ENCODE assay signal across 14 mouse cellular contexts in the genomic region with DNA sequence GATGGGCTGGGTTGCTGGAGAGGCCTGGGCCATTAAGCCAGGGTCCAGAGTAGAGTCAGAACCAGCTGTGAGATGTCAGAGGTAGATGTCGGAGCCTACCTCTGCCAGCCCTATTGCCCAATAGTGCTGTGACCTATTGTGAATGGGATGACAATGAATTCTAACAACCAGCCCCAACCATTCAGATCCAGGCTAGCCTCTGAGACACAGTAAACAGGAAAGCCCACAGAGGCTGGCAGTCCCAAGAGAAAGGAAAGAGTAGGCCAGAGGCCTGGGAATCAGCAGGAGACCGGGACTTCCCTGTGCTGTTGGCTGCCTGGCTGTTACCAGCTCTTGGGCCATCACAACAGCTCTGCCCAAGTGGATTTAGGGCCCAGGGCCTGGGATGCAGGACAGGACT. TPM values are rescaled to one million over a fixed set of nuclear protein-coding genes. Genes with fewer than 3 reads are reported as not detected.
A peak's percentile ranks its signal among the peaks of the same experiment; 100 is the strongest.
DNase-seq lines count a peak whose midpoint lies in the region; ATAC-seq and TF ChIP-seq lines count a peak whose summit lies in the region.
"Had no signal": no experiment of that assay in that cellular context is flagged by ENCODE, and none has a peak within 500 bp of the region (broad histone marks: within the 10 kb centered on the region; RNA-seq: fewer than 3 reads in every experiment).

No protein-coding gene starts in this region.

- DNase-seq in cerebellum, adult 11 months: no peak
- DNase-seq in forebrain, postnatal 0 days: no peak
- DNase-seq in c-Kit-positive CD71-positive TER-119-positive erythroid progenitor cells, embryonic 14.5 days (ENCODE audit: low spot score): no peak
- DNase-seq: adrenal gland, postnatal 25 days; cerebellum, adult 8-10 months; liver, embryonic 13.5 days; retina, postnatal 1 day had no signal

- H3K4me3 ChIP-seq in intestine, embryonic 15.5 days (replicated peaks): no peak overlapping the region
- no peak overlapping the region for H3K4me3 ChIP-seq in intestine, postnatal 0 days (ENCODE audit: low read depth, low read length)
- H3K4me3 ChIP-seq in brown adipose tissue, adult 24 weeks (ENCODE audit: insufficient read depth, low read depth, low read length): no peak overlapping the region
- H3K4me3 ChIP-seq in heart, embryonic 11.5 days (ENCODE audit: low read depth, low read length): no peak overlapping the region
- no peak overlapping the region for H3K4me3 ChIP-seq in lung, embryonic 16.5 days (ENCODE audit: low read length)
- no peak overlapping the region for H3K4me3 ChIP-seq in forebrain, postnatal 0 days (ENCODE audit: low read depth, low read length)
- H3K4me3 ChIP-seq: liver, embryonic 13.5 days had no signal

- no peaks in the 10 kb centered on the region for H3K27me3 ChIP-seq in intestine, embryonic 15.5 days (replicated peaks)
- H3K27me3 ChIP-seq in intestine, postnatal 0 days (replicated peaks; ENCODE audit: control insufficient read depth, insufficient read depth, low read length): no peaks in the 10 kb centered on the region
- no peaks in the 10 kb centered on the region for H3K27me3 ChIP-seq in heart, embryonic 11.5 days (ENCODE audit: control insufficient read depth, insufficient read depth, low read length)
- H3K27me3 ChIP-seq in lung, embryonic 16.5 days (ENCODE audit: control insufficient read depth, insufficient read depth, low read depth, low read length): no peaks in the 10 kb centered on the region
- no peaks in the 10 kb centered on the region for H3K27me3 ChIP-seq in forebrain, postnatal 0 days (ENCODE audit: insufficient read depth, low read length)
- H3K27me3 ChIP-seq: liver, embryonic 13.5 days; Patski had no signal

- no peaks in the 10 kb centered on the region for H3K36me3 ChIP-seq in intestine, embryonic 15.5 days
- no peaks in the 10 kb centered on the region for H3K36me3 ChIP-seq in intestine, postnatal 0 days (ENCODE audit: control insufficient read depth, insufficient read depth)
- H3K36me3 ChIP-seq in heart, embryonic 11.5 days (ENCODE audit: control insufficient read depth, insufficient read depth, low read length): no peaks in the 10 kb centered on the region
- H3K36me3 ChIP-seq in lung, embryonic 16.5 days (ENCODE audit: control insufficient read depth, insufficient read depth, low read length): no peaks in the 10 kb centered on the region
- H3K36me3 ChIP-seq in forebrain, postnatal 0 days (ENCODE audit: insufficient read depth): no peaks in the 10 kb centered on the region
- H3K36me3 ChIP-seq: liver, embryonic 13.5 days had no signal

- H3K4me1 ChIP-seq in intestine, embryonic 15.5 days (replicated peaks): peaks cover 33% of the 10 kb centered on the region
- H3K4me1 ChIP-seq in intestine, postnatal 0 days (replicated peaks; ENCODE audit: control insufficient read depth, insufficient read depth, low read length): peaks cover 9% of the 10 kb centered on the region
- H3K4me1 ChIP-seq in brown adipose tissue, adult 24 weeks (ENCODE audit: control insufficient read depth, insufficient read depth, insufficient read length, low read length): peaks cover 40% of the 10 kb centered on the region
- peaks cover 15% of the 10 kb centered on the region for H3K4me1 ChIP-seq in heart, embryonic 11.5 days (ENCODE audit: control insufficient read depth, insufficient read depth, low read length)
- peaks cover 27% of the 10 kb centered on the region for H3K4me1 ChIP-seq in lung, embryonic 16.5 days (replicated peaks; ENCODE audit: control insufficient read depth, insufficient read depth, low read length)
- no peaks in the 10 kb centered on the region for H3K4me1 ChIP-seq in forebrain, postnatal 0 days (ENCODE audit: insufficient read depth)

- no peak overlapping the region for H3K4me2 ChIP-seq in intestine, embryonic 15.5 days (replicated peaks)
- H3K4me2 ChIP-seq in intestine, postnatal 0 days (replicated peaks; ENCODE audit: low read depth): no peak overlapping the region
- H3K4me2 ChIP-seq in heart, embryonic 11.5 days: no peak overlapping the region
- no peak overlapping the region for H3K4me2 ChIP-seq in lung, embryonic 16.5 days (ENCODE audit: low read depth, low read length)
- H3K4me2 ChIP-seq in forebrain, postnatal 0 days (ENCODE audit: low read depth): no peak overlapping the region
- H3K4me2 ChIP-seq: liver, embryonic 13.5 days had no signal

- no peak for TF ChIP-seq CTCF in intestine, postnatal 0 days (IDR thresholded peaks at IDR 0.05; ENCODE audit: low read depth)
- no peak for TF ChIP-seq CTCF in forebrain, postnatal 0 days (IDR thresholded peaks at IDR 0.05; ENCODE audit: low read depth)

- ATAC-seq in intestine, embryonic 15.5 days: no peak
- no peak for ATAC-seq in intestine, postnatal 0 days
- ATAC-seq in heart, embryonic 11.5 days (replicated peaks; ENCODE audit: insufficient number of reproducible peaks, low FRiP score, low TSS enrichment): no peak
- ATAC-seq in lung, embryonic 16.5 days (ENCODE audit: low read depth): peak; percentile 41
- ATAC-seq in forebrain, postnatal 0 days: no peak
- ATAC-seq: CD4-positive, CD25-positive, alpha-beta regulatory T cell, adult 4 months had no signal

- H3K9ac ChIP-seq in intestine, embryonic 15.5 days: no peak overlapping the region
- H3K9ac ChIP-seq in intestine, postnatal 0 days (ENCODE audit: low read depth, low read length): no peak overlapping the region
- H3K9ac ChIP-seq in heart, embryonic 11.5 days (ENCODE audit: low read depth, low read length): peak overlapping the region; percentile 55; the same call in 1 of the 2 replicates
- H3K9ac ChIP-seq in lung, embryonic 16.5 days (ENCODE audit: low read length): peak overlapping the region; percentile 6
- no peak overlapping the region for H3K9ac ChIP-seq in forebrain, postnatal 0 days
- H3K9ac ChIP-seq: liver, embryonic 13.5 days had no signal

- H3K27ac ChIP-seq in intestine, embryonic 15.5 days: peak overlapping the region; percentile 66; the same call in 1 of the 2 replicates
- no peak overlapping the region for H3K27ac ChIP-seq in intestine, postnatal 0 days (ENCODE audit: low read depth, low read length)
- peak overlapping the region; percentile 64 for H3K27ac ChIP-seq in brown adipose tissue, adult 24 weeks (replicated peaks; ENCODE audit: low read depth, low read length)
- no peak overlapping the region for H3K27ac ChIP-seq in heart, embryonic 11.5 days (ENCODE audit: low read depth, low read length)
- H3K27ac ChIP-seq in lung, embryonic 16.5 days (ENCODE audit: low read length): peak overlapping the region; percentile 70
- no peak overlapping the region for H3K27ac ChIP-seq in forebrain, postnatal 0 days (ENCODE audit: low read depth, low read length)
- H3K27ac ChIP-seq: liver, embryonic 13.5 days had no signal

- H3K9me3 ChIP-seq in intestine, embryonic 15.5 days: no peaks in the 10 kb centered on the region
- no peaks in the 10 kb centered on the region for H3K9me3 ChIP-seq in intestine, postnatal 0 days (ENCODE audit: control insufficient read depth)
- H3K9me3 ChIP-seq in heart, embryonic 11.5 days (replicated peaks; ENCODE audit: control insufficient read depth, low read length): no peaks in the 10 kb centered on the region
- no peaks in the 10 kb centered on the region for H3K9me3 ChIP-seq in lung, embryonic 16.5 days (ENCODE audit: control insufficient read depth, low read length)
- H3K9me3 ChIP-seq in forebrain, postnatal 0 days (ENCODE audit: low read length): no peaks in the 10 kb centered on the region
- H3K9me3 ChIP-seq: liver, embryonic 13.5 days had no signal

- 79% methylated on average over 2 of the region's 2 CpGs for WGBS in intestine, embryonic 15.5 days
- WGBS in intestine, postnatal 0 days: 81% methylated on average over 2 of the region's 2 CpGs
- WGBS in heart, embryonic 11.5 days (ENCODE audit: insufficient replicate concordance): 79% methylated on average over 2 of the region's 2 CpGs
- 67% methylated on average over 2 of the region's 2 CpGs for WGBS in lung, embryonic 16.5 days
- WGBS in forebrain, postnatal 0 days: 79% methylated on average over 2 of the region's 2 CpGs

RNA-seq across cellular contexts. Expression of a gene that starts 1.1 kb away (rescaled TPM):
- polyA plus RNA-seq in intestine, embryonic 15.5 days (2015; fragmentation: Nextera tagmentation; extraction: Ambion mirVana): 11.3 and 12.2 TPM in 2 replicates
- 3.6 and 3.7 TPM in 2 replicates for polyA plus RNA-seq in intestine, postnatal 0 days (2015; fragmentation: Nextera tagmentation; extraction: Ambion mirVana)
- polyA plus RNA-seq in brown adipose tissue, adult 24 weeks (2012; ENCODE audit: insufficient read depth, insufficient read length, missing spikeins): 5.6 and 8.9 TPM in 2 replicates
- 20.9 and 23.5 TPM in 2 replicates for polyA plus RNA-seq in heart, embryonic 11.5 days (2014; fragmentation: Nextera tagmentation; extraction: Ambion mirVana)
- 20.5 and 22.0 TPM in 2 replicates for polyA plus RNA-seq in lung, embryonic 16.5 days (2015; fragmentation: Nextera tagmentation; extraction: Ambion mirVana)
- total RNA-seq in forebrain, postnatal 0 days (2014; rRNA removed): 23.8 and 38.7 TPM in 2 replicates
- polyA plus RNA-seq in forebrain, postnatal 0 days (2015; fragmentation: Nextera tagmentation; extraction: Ambion mirVana): 5.0 and 6.8 TPM in 2 replicates

Comparison
In these comparisons a context has a peak if more than half of its experiments do, and no peak if none do; other contexts are left out.
1. H3K27ac ChIP-seq: peak in intestine, embryonic 15.5 days (single experiment), brown adipose tissue, adult 24 weeks (single experiment) and lung, embryonic 16.5 days (single experiment); none in intestine, postnatal 0 days (single experiment), heart, embryonic 11.5 days (single experiment) and forebrain, postnatal 0 days (single experiment).
2. H3K9ac ChIP-seq: peak in heart, embryonic 11.5 days (single experiment) and lung, embryonic 16.5 days (single experiment); none in intestine, embryonic 15.5 days (single experiment), intestine, postnatal 0 days (single experiment) and forebrain, postnatal 0 days (single experiment).